Mouse (Mus musculus): ENCODE results near the gene Spg11.

DNA sequence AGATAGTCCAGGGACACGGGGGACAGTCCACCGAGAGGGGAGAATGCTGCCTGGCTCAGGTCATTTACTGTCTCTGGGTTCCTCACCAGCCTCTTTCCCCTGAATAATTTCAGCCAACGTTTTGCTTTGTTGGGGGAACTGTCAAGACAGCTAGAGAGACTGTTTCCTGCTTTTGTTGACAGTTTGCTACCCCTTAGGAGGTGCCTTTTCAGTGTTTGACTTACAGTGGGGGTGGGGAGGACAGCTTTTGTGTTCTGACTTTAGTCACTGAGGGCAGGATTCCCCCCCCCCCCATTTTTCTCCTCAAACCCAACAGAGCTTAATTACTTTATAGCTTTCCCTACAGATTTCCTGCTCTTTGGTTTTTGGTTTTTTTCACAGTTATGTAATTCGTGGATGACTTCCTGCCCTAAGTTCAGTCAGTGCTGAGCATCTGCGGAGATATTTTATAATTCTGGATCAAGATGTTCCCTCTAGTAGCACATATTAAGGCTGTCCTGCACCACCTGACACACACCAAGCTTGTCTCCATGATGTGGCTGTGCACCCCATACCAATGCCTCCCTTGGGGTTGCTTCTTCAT lies 8.7 kb upstream of the Spg11 start:
- TF ChIP-seq CTCF (IDR thresholded peaks at IDR 0.05; ENCODE audit: borderline replicate concordance, insufficient read depth, low read length) (no peak), POLR2A (IDR thresholded peaks at IDR 0.05; ENCODE audit: low read depth, low read length) (no peak)

Data from embryonic fibroblast, embryonic 13.5 days (primary cell).